Mouse (Mus musculus) intestine, embryonic 16.5 days (tissue): ENCODE results near the gene Cd82. TPM values are rescaled to one million over a fixed set of nuclear protein-coding genes. Genes with fewer than 3 reads are reported as not detected.

Experiments used
- ATAC-seq: fragments of 200-750 bp; cut with Nextera tagmentation; 2 replicates; pipeline ENCODE4 v1.8.0; 2017; ENCODE audit warnings: moderate TSS enrichment, moderate library complexity
- H3K27ac ChIP-seq: fragments of 300-500 bp; sonication (generic); 2 replicates; pipeline ENCODE4 v1.5.1; 2014; ENCODE audit warnings: mild to moderate bottlenecking, low read length
- H3K27me3 ChIP-seq: fragments of 300-500 bp; sonication (generic); replicated peaks from 2 replicates; pipeline ENCODE4 v1.6.1; 2014; ENCODE audit warnings: low read length, control low read depth, mixed read lengths; ENCODE audit not compliant: control insufficient read depth, insufficient read depth
- H3K36me3 ChIP-seq: fragments of 300-500 bp; sonication (generic); 2 replicates; pipeline ENCODE4 v1.6.1; 2014; ENCODE audit warnings: low read length, control low read depth; ENCODE audit not compliant: control insufficient read depth, insufficient read depth
- H3K4me1 ChIP-seq: fragments of 300-500 bp; sonication (generic); 2 replicates; pipeline ENCODE4 v1.6.1; 2014; ENCODE audit warnings: low read length, control low read depth, mixed read lengths; ENCODE audit not compliant: control insufficient read depth, insufficient read depth
- H3K4me2 ChIP-seq: fragments of 300-500 bp; sonication (generic); 2 replicates; pipeline ENCODE4 v1.6.1; 2014; ENCODE audit warnings: low read depth, low read length, control low read depth
- H3K4me3 ChIP-seq: fragments of 300-500 bp; sonication (generic); 2 replicates; pipeline ENCODE4 v1.5.1; 2014; ENCODE audit warnings: mild to moderate bottlenecking, low read length
- H3K9ac ChIP-seq: fragments of 300-500 bp; sonication (generic); 2 replicates; pipeline ENCODE4 v1.6.1; 2014; ENCODE audit warnings: low read depth, low read length
- H3K9me3 ChIP-seq: fragments of 300-500 bp; sonication (generic); 2 replicates; pipeline ENCODE4 v1.6.1; 2016; ENCODE audit warnings: low read length, control low read depth; ENCODE audit not compliant: control insufficient read depth
- WGBS: fragments of 180-500 bp; shearing (Covaris S2); extraction: QIAGEN DNeasy Blood & Tissue Kit; methylation state at CpG from one replicate; pipeline ENCODE4 v1.1.7; 2014; 5-methylcytosine and 5-hydroxymethylcytosine counted together
- polyA plus RNA-seq: library from polyadenylated mRNA; unstranded; fragments of >200 nt; fragmentation: Nextera tagmentation; extraction: Ambion mirVana; gene quantifications from 2 replicates; pipeline ENCODE4 v1.2.1, GENCODE M21; 2015

The Cd82 gene
- polyA plus RNA-seq, 1 experiment from 2014 or later: 171 TPM

DNA sequence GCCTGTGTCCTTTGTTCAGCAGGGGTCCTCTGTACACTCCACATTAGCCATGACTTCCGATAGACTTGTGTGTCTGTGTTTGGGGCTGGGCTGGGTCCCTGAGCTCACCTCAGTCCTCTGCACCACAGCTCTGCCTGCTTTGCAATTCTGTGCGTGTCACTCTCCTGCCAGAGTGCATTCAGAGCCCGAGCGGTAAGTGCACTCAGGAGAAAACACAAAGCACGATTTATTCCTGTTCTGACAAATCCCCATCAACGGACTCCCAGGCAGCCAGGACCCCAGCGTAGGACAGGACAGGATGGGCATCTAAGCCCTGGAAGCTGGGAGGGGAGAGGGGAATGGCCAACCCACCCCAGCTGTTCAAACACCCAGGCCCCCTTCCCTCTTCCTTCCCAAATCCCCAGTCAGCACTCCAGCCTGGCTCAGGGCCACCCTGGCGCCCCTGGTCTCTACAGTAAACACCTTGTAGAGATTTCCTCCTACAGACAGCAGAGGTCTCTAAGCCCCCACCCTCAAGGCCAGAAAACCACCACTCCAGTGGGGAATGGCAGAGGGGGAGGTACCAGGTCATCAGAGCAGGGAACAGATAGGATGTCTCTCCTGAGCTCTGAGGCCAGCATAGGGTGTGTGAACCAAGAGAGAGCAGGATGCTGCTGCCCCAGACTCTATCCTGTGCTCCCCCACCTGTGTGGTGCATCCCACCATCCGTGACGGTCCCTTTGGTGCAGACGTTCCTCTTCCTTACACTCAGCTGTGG lies 72.6 kb downstream of the Cd82 start:
- WGBS: 29% methylated on average over 11 of the region's 11 CpGs
- H3K9ac ChIP-seq: no peak overlapping the region
- no peaks in the 10 kb centered on the region for H3K9me3 ChIP-seq
- no peak for ATAC-seq
- no peak overlapping the region for H3K4me3 ChIP-seq
- no peaks in the 10 kb centered on the region for H3K36me3 ChIP-seq
- H3K27ac ChIP-seq: no peak overlapping the region
- H3K27me3 ChIP-seq: no peaks in the 10 kb centered on the region
- no peaks in the 10 kb centered on the region for H3K4me1 ChIP-seq
- no peak overlapping the region for H3K4me2 ChIP-seq

DNA sequence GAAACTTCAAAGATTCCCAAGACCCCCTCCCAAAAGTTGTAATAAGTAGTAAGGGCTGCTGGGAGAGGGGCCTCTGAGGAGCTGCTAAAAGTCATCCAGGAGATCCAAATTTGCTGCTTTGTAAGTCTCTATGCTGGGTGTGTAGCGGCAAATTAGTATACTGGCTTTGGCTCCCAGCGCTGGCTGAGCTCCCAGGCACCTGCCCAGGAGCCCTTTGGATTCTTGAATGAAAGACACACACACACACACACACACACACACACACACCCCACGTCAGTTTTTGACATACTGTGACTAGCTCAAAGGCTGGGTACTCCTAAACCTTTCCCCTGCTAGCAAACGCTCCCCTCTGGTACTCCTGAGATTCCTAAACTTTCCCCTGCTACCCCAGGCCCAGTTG lies 76.0 kb downstream of the Cd82 start:
- ATAC-seq: no peak

GRCm38 (mm10) chr2:93383831-93384230 lies 79.1 kb downstream of the Cd82 start:
- ATAC-seq: no peak
- Histone ChIP-seq H3K27ac (no peak overlapping the region), H3K9ac (no peak overlapping the region), H3K4me2 (no peak overlapping the region), H3K27me3 (no peaks in the 10 kb centered on the region), H3K4me1 (0 out of 2 replicates have a peak, but pooled peaks cover 10% of the 10 kb centered on the region), H3K4me3 (no peak overlapping the region), H3K9me3 (no peaks in the 10 kb centered on the region), H3K36me3 (no peaks in the 10 kb centered on the region)
- WGBS: 84% methylated on average over 5 of the region's 5 CpGs

More for the DNA sequence above, 76.0 kb downstream of the Cd82 start:
- Histone ChIP-seq H3K9me3 (no peaks in the 10 kb centered on the region), H3K27ac (no peak overlapping the region), H3K4me1 (0 out of 2 replicates have a peak, but pooled peaks cover 3% of the 10 kb centered on the region), H3K4me3 (no peak overlapping the region), H3K9ac (no peak overlapping the region), H3K36me3 (no peaks in the 10 kb centered on the region), H3K4me2 (no peak overlapping the region), H3K27me3 (no peaks in the 10 kb centered on the region)
- WGBS: 76% methylated on average over 4 of the region's 4 CpGs

GRCm38 (mm10) chr2:93380680-93381089 lies 82.3 kb downstream of the Cd82 start:
- Histone ChIP-seq H3K4me2 (no peak overlapping the region), H3K9me3 (no peaks in the 10 kb centered on the region), H3K27me3 (no peaks in the 10 kb centered on the region), H3K27ac (no peak overlapping the region), H3K4me3 (no peak overlapping the region), H3K4me1 (peaks cover 15% of the 10 kb centered on the region; the same call in 1 of the 2 replicates), H3K36me3 (no peaks in the 10 kb centered on the region), H3K9ac (no peak overlapping the region)
- WGBS: 18% methylated on average over 2 of the region's 2 CpGs
- peak; percentile 49 for ATAC-seq

- ATAC-seq: no peak
- H3K27me3 ChIP-seq: no peaks in the 10 kb centered on the region
- no peak overlapping the region for H3K4me3 ChIP-seq
- no peaks in the 10 kb centered on the region for H3K9me3 ChIP-seq
- no peak overlapping the region for H3K9ac ChIP-seq
- no peaks in the 10 kb centered on the region for H3K36me3 ChIP-seq
- H3K4me1 ChIP-seq: peaks cover 15% of the 10 kb centered on the region; the same call in 1 of the 2 replicates
- no peak overlapping the region for H3K27ac ChIP-seq
- H3K4me2 ChIP-seq: no peak overlapping the region
- WGBS: 43% methylated on average over 15 of the region's 15 CpGs
Observed at GRCm38 (mm10) chr2:93377797-93378196, 85.1 kb downstream of the Cd82 start.

DNA sequence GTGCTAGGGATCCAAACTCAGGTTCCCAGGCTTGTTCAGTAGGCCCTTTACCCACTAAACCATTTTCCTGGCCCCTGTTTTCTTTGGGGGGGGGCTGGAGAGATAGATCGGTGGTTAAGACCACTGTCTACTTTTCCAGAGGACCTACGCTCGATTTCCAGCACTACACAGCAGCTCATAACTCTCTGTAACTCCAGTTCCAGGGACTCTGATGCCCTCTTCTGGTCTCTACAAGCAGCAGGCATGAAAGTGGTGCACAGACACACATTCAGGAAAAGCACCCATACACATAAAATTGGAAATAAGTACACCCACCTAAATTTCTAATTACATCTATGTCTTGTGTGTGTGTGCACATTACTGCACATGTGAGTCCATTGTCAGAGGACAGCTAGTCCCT lies 85.8 kb downstream of the Cd82 start:
- ATAC-seq: no peak
- WGBS: 98% methylated on average over 3 of the region's 3 CpGs
- Histone ChIP-seq H3K9me3 (no peaks in the 10 kb centered on the region), H3K9ac (no peak overlapping the region), H3K4me2 (no peak overlapping the region), H3K4me3 (no peak overlapping the region), H3K27me3 (no peaks in the 10 kb centered on the region), H3K27ac (no peak overlapping the region), H3K4me1 (peaks cover 17% of the 10 kb centered on the region), H3K36me3 (no peaks in the 10 kb centered on the region)

DNA sequence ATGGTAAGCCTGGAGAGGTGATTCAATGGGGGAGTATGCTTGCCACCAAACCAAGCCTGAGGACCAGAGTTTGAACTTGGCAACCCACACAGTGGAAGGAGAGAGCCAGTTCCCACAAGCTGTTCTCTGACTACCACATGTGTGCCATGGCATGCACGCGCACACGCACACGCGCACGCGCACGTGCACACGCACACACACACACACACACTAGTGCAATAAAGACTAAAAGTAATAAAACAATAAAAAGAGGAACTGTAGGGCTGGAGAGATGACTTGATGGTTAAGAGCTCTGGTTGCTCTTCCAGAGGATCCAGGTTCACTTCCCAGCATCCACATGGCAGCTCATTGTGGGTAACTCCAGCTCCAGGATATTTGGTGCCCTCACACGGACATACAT lies 90.1 kb downstream of the Cd82 start:
- peak; percentile 52; the same call in 1 of the 2 replicates for ATAC-seq
- Histone ChIP-seq H3K9ac (no peak overlapping the region), H3K4me2 (no peak overlapping the region), H3K27me3 (no peaks in the 10 kb centered on the region), H3K27ac (no peak overlapping the region), H3K4me1 (peaks cover 4% of the 10 kb centered on the region), H3K36me3 (no peaks in the 10 kb centered on the region), H3K9me3 (no peaks in the 10 kb centered on the region), H3K4me3 (no peak overlapping the region)
- WGBS: 81% methylated on average over 10 of the region's 10 CpGs

- Histone ChIP-seq H3K9me3 (no peaks in the 10 kb centered on the region), H3K4me1 (peaks cover 3% of the 10 kb centered on the region; the same call in 1 of the 2 replicates), H3K27ac (no peak overlapping the region), H3K4me3 (no peak overlapping the region), H3K36me3 (no peaks in the 10 kb centered on the region), H3K9ac (no peak overlapping the region), H3K27me3 (no peaks in the 10 kb centered on the region), H3K4me2 (no peak overlapping the region)
- WGBS: 21% methylated on average over 2 of the region's 6 CpGs
- peak; percentile 47; the same call in 1 of the 2 replicates for ATAC-seq
Observed at GRCm38 (mm10) chr2:93372097-93372571, 90.8 kb downstream of the Cd82 start.
